Mouse (Mus musculus) stomach, embryonic 15.5 days (tissue): ENCODE results near the gene Sirt7. TPM values are rescaled to one million over a fixed set of nuclear protein-coding genes. Genes with fewer than 3 reads are reported as not detected.

ENCODE experiments used
- ATAC-seq: fragments of 200-750 bp; cut with Nextera tagmentation; 2 replicates; pipeline ENCODE4 v1.8.0; 2017; ENCODE audit warnings: low read depth, moderate number of reproducible peaks, moderate TSS enrichment; ENCODE audit not compliant: insufficient read depth, low FRiP score
- H3K27ac ChIP-seq: fragments of 300-500 bp; sonication (generic); 2 replicates; pipeline ENCODE4 v1.5.1; 2015; ENCODE audit warnings: mild to moderate bottlenecking, inconsistent platforms
- H3K27me3 ChIP-seq: fragments of 300-500 bp; sonication (generic); replicated peaks from 2 replicates; pipeline ENCODE4 v1.6.1; 2015; ENCODE audit warnings: inconsistent platforms
- H3K36me3 ChIP-seq: fragments of 300-500 bp; sonication (generic); 2 replicates; pipeline ENCODE4 v1.6.1; 2015; ENCODE audit warnings: inconsistent platforms
- H3K4me1 ChIP-seq: fragments of 300-500 bp; sonication (generic); 2 replicates; pipeline ENCODE4 v1.6.1; 2015; ENCODE audit warnings: inconsistent platforms
- H3K4me2 ChIP-seq: fragments of 300-500 bp; sonication (generic); 2 replicates; pipeline ENCODE4 v1.6.1; 2015; ENCODE audit warnings: mild to moderate bottlenecking, inconsistent platforms
- H3K4me3 ChIP-seq: fragments of 300-500 bp; sonication (generic); replicated peaks from 2 replicates; pipeline ENCODE4 v1.5.1; 2015; ENCODE audit warnings: inconsistent platforms
- H3K9ac ChIP-seq: fragments of 300-500 bp; sonication (generic); 2 replicates; pipeline ENCODE4 v1.6.1; 2015; ENCODE audit warnings: inconsistent platforms
- H3K9me3 ChIP-seq: fragments of 300-500 bp; sonication (generic); 2 replicates; pipeline ENCODE4 v1.6.1; 2016; ENCODE audit warnings: inconsistent platforms
- WGBS: fragments of 180-500 bp; shearing (Covaris S2); methylation state at CpG from one replicate; pipeline ENCODE4 v1.1.7; 2015; 5-methylcytosine and 5-hydroxymethylcytosine counted together
- microRNA-seq: library from miRNA; unstranded; fragments of <30 nt; microRNA quantifications from one replicate; pipeline ENCODE4, GENCODE M21; 2016
- polyA plus RNA-seq: library from polyadenylated mRNA; unstranded; fragments of >200 nt; fragmentation: Nextera tagmentation; extraction: Ambion mirVana; gene quantifications from 2 replicates; pipeline ENCODE4 v1.2.1, GENCODE M21; 2015

The Sirt7 gene
- polyA plus RNA-seq, 1 experiment from 2014 or later: 38.1 TPM

DNA sequence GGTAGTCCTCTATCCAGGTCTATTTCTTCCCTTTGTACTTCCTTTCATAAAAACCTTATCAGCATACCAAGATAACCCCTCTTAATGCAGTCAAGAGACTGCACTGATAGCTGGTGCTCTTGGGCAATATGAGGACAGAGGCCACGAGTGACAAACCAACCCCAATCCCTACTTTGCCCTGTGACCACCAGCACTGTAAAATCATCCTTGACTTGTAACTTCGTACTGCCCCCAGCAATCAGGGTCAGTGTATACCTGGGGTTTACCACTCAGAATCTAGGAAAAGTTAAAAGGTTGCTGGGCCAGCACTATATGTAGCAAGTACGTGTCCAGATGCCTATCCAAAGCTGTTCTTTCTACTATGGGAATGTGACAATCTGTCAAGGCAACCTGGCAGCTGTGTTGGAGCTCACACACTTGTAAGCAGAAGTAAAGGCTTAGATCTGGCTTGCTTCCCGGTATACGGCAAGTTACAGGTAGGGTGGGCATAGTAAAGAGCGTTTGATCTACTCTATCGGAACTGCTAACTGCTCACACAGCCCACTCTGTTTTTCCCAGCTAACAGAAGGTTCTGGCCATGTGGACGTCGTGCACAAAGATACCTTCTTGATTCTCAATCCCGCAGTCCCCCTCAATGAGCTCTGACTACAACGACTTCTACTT lies 53.2 kb downstream of the Sirt7 start:
- H3K4me2 ChIP-seq: peak overlapping the region; percentile 77
- peaks cover 37% of the 10 kb centered on the region for H3K36me3 ChIP-seq
- H3K4me1 ChIP-seq: peaks cover 32% of the 10 kb centered on the region
- H3K4me3 ChIP-seq: peak overlapping the region; percentile 76
- H3K27me3 ChIP-seq: no peaks in the 10 kb centered on the region
- H3K9ac ChIP-seq: peak overlapping the region; percentile 76
- no peak for ATAC-seq
- peak overlapping the region; percentile 85 for H3K27ac ChIP-seq
- 6% methylated on average over 11 of the region's 11 CpGs for WGBS
- H3K9me3 ChIP-seq: no peaks in the 10 kb centered on the region

DNA sequence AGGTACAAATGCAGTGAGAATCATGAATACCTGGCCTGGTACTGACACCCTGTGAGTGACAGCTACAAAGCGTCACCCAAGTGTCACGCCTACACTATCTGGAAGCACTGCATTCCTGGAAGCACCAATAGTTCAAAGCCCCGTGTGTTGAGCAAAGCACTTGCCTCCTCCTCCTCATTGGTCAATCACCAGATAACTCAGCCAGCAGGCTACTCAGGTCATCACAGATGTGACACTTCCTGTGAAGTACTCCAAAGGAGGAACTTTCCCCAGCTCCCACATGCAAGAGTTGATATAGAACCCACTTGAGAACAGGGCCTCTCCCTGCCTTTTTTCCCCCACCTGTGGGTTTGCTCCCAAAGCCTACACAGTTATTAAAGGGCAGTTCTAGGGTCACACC lies 53.9 kb downstream of the Sirt7 start:
- 56% methylated on average over 3 of the region's 3 CpGs for WGBS
- peak overlapping the region; percentile 76 for H3K4me3 ChIP-seq
- peaks cover 43% of the 10 kb centered on the region for H3K36me3 ChIP-seq
- ATAC-seq: no peak
- H3K4me2 ChIP-seq: peak overlapping the region; percentile 77
- peaks cover 32% of the 10 kb centered on the region for H3K4me1 ChIP-seq
- no peaks in the 10 kb centered on the region for H3K27me3 ChIP-seq
- peak overlapping the region; percentile 76; the same call in 1 of the 2 replicates for H3K9ac ChIP-seq
- no peak overlapping the region for H3K27ac ChIP-seq
- H3K9me3 ChIP-seq: no peaks in the 10 kb centered on the region

Small RNAs within 50 kb of the gene (microRNA-seq; reads per million reads assigned to microRNA genes)
- 1.2 reads per million for gene Mir6936

Other genes starting within 250 kb of the Sirt7 start
- gene Faap100, start 246.5 kb downstream of the Sirt7 start, polyA plus RNA-seq: 31.5 and 33.0 TPM in 2 replicates
- gene Nploc4, start 187.5 kb downstream of the Sirt7 start, polyA plus RNA-seq: 28.1 and 29.8 TPM in 2 replicates
- not detected in 2 replicates for gene Tspan10, start 182.6 kb downstream of the Sirt7 start, polyA plus RNA-seq
- gene Pde6g, start 171.7 kb downstream of the Sirt7 start, polyA plus RNA-seq: 0.26 TPM in 1 of 2 replicates, not detected in the other
- 15.7 and 16.1 TPM in 2 replicates for gene Oxld1, start 167.2 kb downstream of the Sirt7 start, polyA plus RNA-seq
- 30.5 and 32.2 TPM in 2 replicates for gene Ccdc137, start 167.1 kb downstream of the Sirt7 start, polyA plus RNA-seq
- 40.0 and 42.7 TPM in 2 replicates for gene Arl16, start 157.6 kb downstream of the Sirt7 start, polyA plus RNA-seq
- 157 and 168 TPM in 2 replicates for gene Mrpl12, start 140.6 kb downstream of the Sirt7 start, polyA plus RNA-seq
- gene Slc25a10, start 133.4 kb downstream of the Sirt7 start, polyA plus RNA-seq: 70.7 and 71.4 TPM in 2 replicates
- gene Gcgr, start 94.5 kb downstream of the Sirt7 start, polyA plus RNA-seq: 1.7 and 2.4 TPM in 2 replicates
- 167 TPM in 2 replicates for gene Mcrip1, start 75.5 kb downstream of the Sirt7 start, polyA plus RNA-seq
- gene Ppp1r27, start 74.1 kb downstream of the Sirt7 start, polyA plus RNA-seq: 0.59 TPM in 1 of 2 replicates, not detected in the other
- gene P4hb, start 52.0 kb downstream of the Sirt7 start, polyA plus RNA-seq: 954 and 1,026 TPM in 2 replicates
- gene Arhgdia, start 43.6 kb downstream of the Sirt7 start, polyA plus RNA-seq: 537 and 556 TPM in 2 replicates
- gene Alyref, start 26.9 kb downstream of the Sirt7 start, polyA plus RNA-seq: 420 and 451 TPM in 2 replicates
- gene Anapc11, start 26.8 kb downstream of the Sirt7 start, polyA plus RNA-seq: 196 and 200 TPM in 2 replicates
- 9.8 and 12.1 TPM in 2 replicates for gene Npb, start 16.8 kb downstream of the Sirt7 start, polyA plus RNA-seq
- gene Pcyt2, start 7.3 kb downstream of the Sirt7 start, polyA plus RNA-seq: 183 and 188 TPM in 2 replicates
- 29.3 and 31.9 TPM in 2 replicates for gene Mafg, start 8.4 kb upstream of the Sirt7 start, polyA plus RNA-seq
- gene Pycr1, start 18.5 kb upstream of the Sirt7 start, polyA plus RNA-seq: 32.5 and 32.7 TPM in 2 replicates
- gene Myadml2, start 22.9 kb upstream of the Sirt7 start, polyA plus RNA-seq: 0.28 and 0.44 TPM in 2 replicates
- gene Notum, start 35.9 kb upstream of the Sirt7 start, polyA plus RNA-seq: 3.9 and 4.9 TPM in 2 replicates
- 105 and 113 TPM in 2 replicates for gene Aspscr1, start 47.7 kb upstream of the Sirt7 start, polyA plus RNA-seq
- gene Cenpx, start 88.5 kb upstream of the Sirt7 start, polyA plus RNA-seq: 155 and 158 TPM in 2 replicates
- 55.7 and 57.3 TPM in 2 replicates for gene Lrrc45, start 88.7 kb upstream of the Sirt7 start, polyA plus RNA-seq
- 36.4 and 39.4 TPM in 2 replicates for gene Rac3, start 96.2 kb upstream of the Sirt7 start, polyA plus RNA-seq
- gene Dcxr, start 102.0 kb upstream of the Sirt7 start, polyA plus RNA-seq: 31.6 and 33.5 TPM in 2 replicates
- gene Cbr2, start 106.9 kb upstream of the Sirt7 start, polyA plus RNA-seq: 54.5 and 82.4 TPM in 2 replicates
- 4.3 and 9.3 TPM in 2 replicates for gene Hmga1b, start 137.6 kb upstream of the Sirt7 start, polyA plus RNA-seq
- 35.8 and 40.9 TPM in 2 replicates for gene Rfng, start 159.0 kb upstream of the Sirt7 start, polyA plus RNA-seq
- 157 and 172 TPM in 2 replicates for gene Gps1, start 159.0 kb upstream of the Sirt7 start, polyA plus RNA-seq
- gene Dus1l, start 171.2 kb upstream of the Sirt7 start, polyA plus RNA-seq: 69.2 and 79.0 TPM in 2 replicates
- 45.9 and 46.3 TPM in 2 replicates for gene Fasn, start 199.3 kb upstream of the Sirt7 start, polyA plus RNA-seq